Mouse (Mus musculus): ENCODE measurements at regions not wholly inside any gene's neighbourhood (a gene's known extent, or its start where the extent isn't known, plus 50 kb on each side); places are given as distances from the start of the nearest gene placed in this dataset.

GRCm38 (mm10) chr10:17472536-17472935 is 250.5 kb upstream of the Cited2 start:
- intact Hi-C loops (cut with DNase I; ENCODE audit: low total_unique reads): no loop called here
- DNase-seq: no peak

- intact Hi-C loops (cut with DNase I; ENCODE audit: low total_unique reads): no loop called here
- no peak for DNase-seq
These were observed 247.0 kb upstream of the Cited2 start for GRCm38 (mm10) chr10:17475976-17476375.

GRCm38 (mm10) chr10:17476720-17477119 is 246.3 kb upstream of the Cited2 start:
- DNase-seq: peak; percentile 7
- intact Hi-C loops (cut with DNase I; ENCODE audit: low total_unique reads): no loop called here

DNA sequence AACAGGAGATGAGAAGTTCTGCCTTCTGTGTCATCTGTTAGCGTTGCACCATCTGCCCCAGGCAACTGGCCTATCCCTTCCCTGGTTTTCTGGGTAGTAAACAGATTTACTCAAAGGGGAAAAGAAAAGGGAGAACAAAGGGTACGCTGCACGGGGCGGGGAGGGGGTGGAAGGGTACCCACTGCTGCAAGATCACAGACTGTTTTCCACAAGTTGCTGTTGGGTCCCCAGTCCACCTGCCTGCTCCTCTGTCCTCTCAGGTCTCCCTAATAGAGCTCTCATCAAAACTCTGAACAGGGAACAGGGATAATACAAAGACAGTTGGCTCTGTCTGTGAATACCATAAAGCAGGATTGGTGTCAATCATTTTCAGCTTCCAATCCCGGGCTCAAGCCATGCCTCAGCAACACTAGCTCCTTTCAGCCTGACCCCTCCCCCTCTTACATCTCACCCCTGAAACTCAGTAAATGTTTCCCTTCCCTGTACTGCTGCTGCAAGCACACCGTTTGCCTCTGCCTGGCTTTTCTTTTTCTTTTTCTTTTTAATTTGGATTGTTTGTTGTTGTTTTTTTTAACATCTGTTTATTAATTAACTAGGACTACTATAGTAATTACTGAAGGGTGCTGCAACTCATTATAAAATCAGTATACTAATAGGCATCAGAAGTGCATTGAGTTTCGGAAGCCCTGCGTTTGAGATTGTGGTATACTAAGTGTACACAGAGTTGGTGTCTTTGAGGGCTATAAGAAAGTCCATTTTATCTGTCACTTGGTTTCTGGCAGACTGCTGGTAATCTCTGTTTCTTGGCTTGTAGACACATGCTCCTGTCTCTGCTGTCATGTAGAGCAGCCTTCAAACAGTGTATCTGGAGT is 244.0 kb upstream of the Cited2 start:
- intact Hi-C loops (cut with DNase I; ENCODE audit: low total_unique reads): no loop called here
- no peak for DNase-seq

- no peak for DNase-seq
- intact Hi-C loops (cut with DNase I; ENCODE audit: low total_unique reads): no loop called here
These were observed 240.3 kb upstream of the Cited2 start for GRCm38 (mm10) chr10:17482751-17483150.

- intact Hi-C loops (cut with DNase I; ENCODE audit: low total_unique reads): no loop called here
- DNase-seq: no peak
These were observed 238.0 kb upstream of the Cited2 start for GRCm38 (mm10) chr10:17485049-17485449.

DNA sequence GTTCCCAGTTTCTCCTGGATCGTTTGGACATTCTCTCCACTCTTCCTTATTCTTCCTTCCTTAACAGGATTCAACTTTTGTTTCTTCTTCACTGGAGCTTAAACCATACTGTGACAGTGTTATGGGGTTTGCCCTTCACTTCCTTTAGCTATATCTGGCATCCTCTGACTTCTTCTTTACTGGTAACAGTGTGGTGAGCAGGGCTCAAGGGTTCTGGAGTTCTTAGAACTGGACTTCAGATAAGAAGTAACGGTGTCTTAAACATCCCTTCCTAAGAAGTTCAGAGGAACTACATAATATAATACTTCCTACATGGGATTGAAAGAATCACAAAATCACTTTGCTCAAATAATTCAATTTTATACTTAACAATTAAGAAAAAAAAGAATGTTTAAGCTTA is 237.5 kb upstream of the Cited2 start:
- no peak for DNase-seq
- intact Hi-C loops (cut with DNase I; ENCODE audit: low total_unique reads): no loop called here

- DNase-seq: no peak
- intact Hi-C loops (cut with DNase I; ENCODE audit: low total_unique reads): no loop called here
These were observed 237.0 kb upstream of the Cited2 start for GRCm38 (mm10) chr10:17486011-17486410.

GRCm38 (mm10) chr10:17487460-17487859 is 235.6 kb upstream of the Cited2 start:
- no peak for DNase-seq
- intact Hi-C loops (cut with DNase I; ENCODE audit: low total_unique reads): no loop called here

- intact Hi-C loops (cut with DNase I; ENCODE audit: low total_unique reads): no loop called here
- DNase-seq: no peak
These were observed 231.3 kb upstream of the Cited2 start for GRCm38 (mm10) chr10:17491611-17492305.

DNA sequence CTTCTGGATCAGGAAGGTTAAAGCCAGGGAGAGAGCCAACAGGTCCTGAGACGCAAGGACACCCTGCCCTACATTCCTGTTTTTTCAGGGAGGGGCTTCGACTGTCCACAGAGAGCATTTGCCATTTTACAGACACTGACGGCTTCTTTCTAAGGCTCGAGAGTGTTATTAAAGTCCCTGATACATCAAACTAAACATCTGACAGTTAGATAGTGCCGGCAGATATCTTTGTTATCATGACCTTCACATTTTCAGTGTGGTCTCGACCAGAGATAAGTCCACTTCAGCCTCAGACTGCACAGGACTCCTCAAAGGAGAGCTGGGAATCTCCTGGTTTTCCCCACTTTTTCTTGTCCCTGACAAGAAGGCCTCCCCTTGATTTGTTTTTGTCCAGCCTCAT is 229.9 kb upstream of the Cited2 start:
- no peak for DNase-seq
- intact Hi-C loops (cut with DNase I; ENCODE audit: low total_unique reads): no loop called here

DNA sequence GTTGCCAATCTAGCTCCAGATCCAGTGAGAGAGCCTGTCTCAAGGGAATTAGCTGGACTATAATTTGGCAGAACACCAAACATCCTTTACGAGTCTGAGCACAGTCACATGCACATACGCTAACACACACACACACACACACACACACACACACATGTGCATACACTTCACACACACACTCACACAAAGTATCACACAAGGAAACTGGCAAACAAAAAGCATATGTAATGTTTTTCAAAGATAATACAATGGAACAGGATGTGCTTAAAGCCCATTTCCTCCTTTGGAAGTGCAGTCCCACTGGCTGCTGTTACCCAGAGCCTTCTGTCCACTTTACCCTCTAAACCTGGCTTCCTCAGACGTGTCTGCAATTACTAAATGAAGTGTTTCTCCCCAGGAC is 226.2 kb upstream of the Cited2 start:
- no peak for DNase-seq
- intact Hi-C loops (cut with DNase I; ENCODE audit: low total_unique reads): no loop called here

- DNase-seq: no peak
- intact Hi-C loops (cut with DNase I; ENCODE audit: low total_unique reads): no loop called here
These were observed 212.3 kb upstream of the Cited2 start for GRCm38 (mm10) chr10:17510626-17511193.

GRCm38 (mm10) chr10:17511779-17512335 is 211.2 kb upstream of the Cited2 start:
- no peak for DNase-seq
- intact Hi-C loops (cut with DNase I; ENCODE audit: low total_unique reads): no loop called here

- intact Hi-C loops (cut with DNase I; ENCODE audit: low total_unique reads): no loop called here
- no peak for DNase-seq
These were observed 210.5 kb upstream of the Cited2 start for GRCm38 (mm10) chr10:17512487-17512886.

GRCm38 (mm10) chr10:17513756-17514155 is 209.3 kb upstream of the Cited2 start:
- DNase-seq: no peak
- intact Hi-C loops (cut with DNase I; ENCODE audit: low total_unique reads): no loop called here

DNA sequence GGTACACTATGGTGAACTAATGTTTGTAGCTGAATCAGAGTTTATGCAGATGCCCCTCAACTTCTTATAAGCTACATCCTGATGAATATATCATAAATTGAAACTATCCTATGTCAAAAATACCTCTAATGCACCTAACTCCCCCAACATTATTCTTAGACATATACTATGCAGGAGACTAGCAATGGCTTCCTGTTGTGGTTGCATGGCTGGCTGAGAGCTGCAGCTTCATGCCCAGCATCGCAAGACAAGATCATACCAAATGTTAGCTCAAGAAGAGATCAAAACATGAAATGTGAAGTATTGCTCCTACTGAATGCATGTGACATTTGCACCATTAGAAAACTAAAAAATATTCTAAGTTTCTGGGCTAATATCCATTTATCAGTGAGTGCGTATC is 206.9 kb upstream of the Cited2 start:
- DNase-seq: no peak
- intact Hi-C loops (cut with DNase I; ENCODE audit: low total_unique reads): no loop called here

- no peak for DNase-seq
- intact Hi-C loops (cut with DNase I; ENCODE audit: low total_unique reads): no loop called here
These were observed 204.4 kb upstream of the Cited2 start for GRCm38 (mm10) chr10:17518423-17519175.

GRCm38 (mm10) chr10:17522026-17522541 is 200.9 kb upstream of the Cited2 start:
- intact Hi-C loops (cut with DNase I; ENCODE audit: low total_unique reads): no loop called here
- peak; percentile 78 for DNase-seq

Data from gastrocnemius, postnatal 14 days (tissue).